Mouse (Mus musculus): ENCODE data around the gene Sfrp5. TPM values are rescaled to one million over a fixed set of nuclear protein-coding genes. Genes with fewer than 3 reads are reported as not detected.

The Sfrp5 gene
- total and polyA plus RNA-seq, 3 experiments = not detected

DNA sequence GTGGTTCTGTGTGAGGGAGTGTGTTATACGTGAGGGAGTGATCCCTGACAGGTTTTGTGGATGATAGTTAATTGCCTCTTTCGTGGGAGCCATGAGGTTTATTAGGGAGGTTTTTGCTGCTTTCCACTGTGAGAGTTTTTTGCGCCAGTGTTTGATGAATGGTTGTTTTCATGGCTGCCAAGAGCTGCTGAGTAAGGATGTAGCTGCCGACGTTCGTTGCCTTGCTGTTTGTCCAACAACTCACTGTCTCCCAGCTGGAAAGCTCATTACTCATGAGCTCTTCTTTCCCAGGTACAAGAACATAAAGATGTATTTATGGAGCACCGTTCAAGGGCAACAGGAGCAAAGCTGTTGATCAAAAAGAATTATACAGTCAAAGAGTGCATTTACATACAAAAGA lies 37.9 kb downstream of the Sfrp5 start:
- Histone ChIP-seq H3K4me2 (ENCODE audit: insufficient read depth, low read depth, poor library complexity, severe bottlenecking) (peak overlapping the region; percentile 72), H3K9ac (ENCODE audit: insufficient read depth, low read depth) (peak overlapping the region; percentile 7; the same call in 1 of the 2 replicates), H3K27me3 (replicated peaks) (peaks cover 20% of the 10 kb centered on the region), H3K27ac (ENCODE audit: insufficient read depth, low read depth) (no peak overlapping the region), H3K4me3 (replicated peaks in 1 of 3; ENCODE audit: low read depth in 2 of 3, low read length in 2 of 3, poor library complexity in 1 of 3) (peak overlapping the region in 1 of 3 experiments; percentile 7), H3K9me3 (replicated peaks; ENCODE audit: low read length) (no peaks in the 10 kb centered on the region), H3K4me1 (ENCODE audit: control insufficient read depth in 1 of 2, insufficient read depth in 2 of 2) (peaks cover 12% of the 10 kb centered on the region in 2 experiments), H3K79me2 (replicated peaks; ENCODE audit: control insufficient read depth, extremely low read depth, insufficient read depth, poor library complexity, severe bottlenecking) (no peaks in the 10 kb centered on the region), H3K36me3 (replicated peaks in 1 of 2; ENCODE audit: control insufficient read depth in 1 of 2, insufficient read depth in 1 of 2, low read length in 1 of 2) (no peaks in the 10 kb centered on the region)
- dilution Hi-C loops (cut with MboI; ENCODE audit: extremely low pct_ligation_motif_present, extremely low pct_unique_long_range_greater_than_20kb, low sequenced_read_pairs) = no loop called here
- in situ Hi-C loops (cut with MboI; ENCODE audit: low pct_ligation_motif_present, low pct_unique_long_range_greater_than_20kb, low sequenced_read_pairs) = loop anchor here (5.0 kb wide), 1 partner anchor 122 kb away; no protein-coding TSS in a partner anchor
- no peak for TF ChIP-seq HCFC1 (IDR thresholded peaks at IDR 0.05; ENCODE audit: low read depth, low read length)
- TF ChIP-seq SIN3A (IDR thresholded peaks at IDR 0.05; ENCODE audit: low read length) = no peak
- no peak for TF ChIP-seq JUND (conservative IDR thresholded peaks at IDR 0.05; ENCODE audit: low read depth, low read length)
- no peak for TF ChIP-seq BHLHE40 (IDR thresholded peaks at IDR 0.05; ENCODE audit: low read depth, low read length)
- TF ChIP-seq USF1 (IDR thresholded peaks at IDR 0.05; ENCODE audit: low read depth, low read length) = no peak
- TF ChIP-seq CHD2 (IDR thresholded peaks at IDR 0.05; ENCODE audit: low read length) = no peak
- TF ChIP-seq MEF2A (IDR thresholded peaks at IDR 0.05; ENCODE audit: borderline replicate concordance, low read depth, low read length) = no peak; the same call in 1 of the 2 replicates
- no peak for TF ChIP-seq EP300 (IDR thresholded peaks at IDR 0.05; ENCODE audit: low read length)
- TF ChIP-seq ETS1 (conservative IDR thresholded peaks at IDR 0.05; ENCODE audit: low read depth, low read length) = 0 out of 2 replicates have a peak, but pooled peaks have one; percentile 5
- peak; percentile 29; the same call in 1 of the 2 replicates for TF ChIP-seq MAFK (IDR thresholded peaks at IDR 0.05; ENCODE audit: insufficient replicate concordance, low read length)
- DNase-seq (ENCODE audit: extremely low read depth) = no peak

DNA sequence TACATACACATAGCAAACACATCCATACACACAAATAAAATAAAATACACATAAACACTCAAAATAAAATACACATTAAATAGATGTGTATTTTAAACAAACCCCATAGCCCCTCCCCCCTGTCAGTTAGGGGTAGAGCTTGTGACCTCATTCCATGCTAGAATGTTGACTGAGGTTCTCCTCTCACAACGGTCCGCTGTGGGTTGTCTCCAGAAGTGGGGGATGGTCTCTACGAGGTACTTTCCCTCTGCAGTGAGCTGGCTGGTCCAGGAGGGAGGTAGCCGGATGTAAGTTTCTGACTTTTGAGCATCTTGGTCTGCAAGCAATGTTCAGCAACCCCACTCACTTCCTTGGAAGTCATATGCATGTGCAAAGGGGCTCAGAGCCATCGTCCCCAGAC lies 38.3 kb downstream of the Sfrp5 start, which contains the start of gene Zfyve27:
Zfyve27 (plus strand) TSS at position 188 of the 400 bp plus-strand sequence.
- in situ Hi-C loops (cut with MboI; ENCODE audit: low pct_ligation_motif_present, low pct_unique_long_range_greater_than_20kb, low sequenced_read_pairs) = loop anchor here (5.0 kb wide), 1 partner anchor 121 kb away; no protein-coding TSS in a partner anchor
- TF ChIP-seq RAD21 (IDR thresholded peaks at IDR 0.05; ENCODE audit: low read depth, low read length) (no peak), BHLHE40 (IDR thresholded peaks at IDR 0.05; ENCODE audit: low read depth, low read length) (peak; percentile 3; the same call in 1 of the 2 replicates), NRF1 (IDR thresholded peaks at IDR 0.05; ENCODE audit: low read depth, low read length) (no peak), ZNF384 (IDR thresholded peaks at IDR 0.05; ENCODE audit: low read depth, low read length) (no peak), CHD1 (IDR thresholded peaks at IDR 0.05; ENCODE audit: low read depth, low read length) (no peak), EP300 (IDR thresholded peaks at IDR 0.05; ENCODE audit: low read length) (no peak), MAZ (IDR thresholded peaks at IDR 0.05; ENCODE audit: low read depth, low read length) (no peak), ELF1 (IDR thresholded peaks at IDR 0.05; ENCODE audit: low read depth, low read length) (0 out of 2 replicates have a peak, but pooled peaks have one; percentile 11), JUND (conservative IDR thresholded peaks at IDR 0.05; ENCODE audit: low read depth, low read length) (no peak), USF1 (IDR thresholded peaks at IDR 0.05; ENCODE audit: low read depth, low read length) (no peak), UBTF (IDR thresholded peaks at IDR 0.05; ENCODE audit: low read depth, low read length) (no peak), ZC3H11A (IDR thresholded peaks at IDR 0.05; ENCODE audit: low read depth, low read length) (no peak), SIN3A (IDR thresholded peaks at IDR 0.05; ENCODE audit: low read length) (no peak), ZMIZ1 (IDR thresholded peaks at IDR 0.05; ENCODE audit: low read depth, low read length) (no peak), TBP (conservative IDR thresholded peaks at IDR 0.05; ENCODE audit: low read depth, low read length) (no peak), ETS1 (conservative IDR thresholded peaks at IDR 0.05; ENCODE audit: low read depth, low read length) (0 out of 2 replicates have a peak, but pooled peaks have one; percentile 5), MAX (IDR thresholded peaks at IDR 0.05; ENCODE audit: low read length) (no peak), CTCF (conservative IDR thresholded peaks at IDR 0.05 in 1 of 2, IDR thresholded peaks at IDR 0.05 in 1 of 2; ENCODE audit: low read depth in 2 of 2, low read length in 2 of 2) (no peak), SMC3 (IDR thresholded peaks at IDR 0.05; ENCODE audit: low read depth, low read length) (no peak), RCOR1 (conservative IDR thresholded peaks at IDR 0.05; ENCODE audit: low read depth, low read length) (no peak), E2F4 (IDR thresholded peaks at IDR 0.05; ENCODE audit: insufficient replicate concordance, low read depth, low read length) (no peak), TCF12 (IDR thresholded peaks at IDR 0.05; ENCODE audit: low read depth, low read length) (no peak), USF2 (conservative IDR thresholded peaks at IDR 0.05; ENCODE audit: low read depth, low read length) (no peak), MXI1 (IDR thresholded peaks at IDR 0.05; ENCODE audit: low read depth, low read length) (no peak), GABPA (IDR thresholded peaks at IDR 0.05; ENCODE audit: insufficient replicate concordance, low read depth, low read length) (no peak), KAT2A (IDR thresholded peaks at IDR 0.05; ENCODE audit: insufficient replicate concordance, low read length) (no peak), MYC (IDR thresholded peaks at IDR 0.05; ENCODE audit: low read depth, low read length) (no peak)

More for the DNA sequence above, 38.3 kb downstream of the Sfrp5 start, which contains the start of gene Zfyve27:
- Histone ChIP-seq H3K27ac (ENCODE audit: insufficient read depth, low read depth) (no peak within 1 kb of the TSS), H3K36me3 (replicated peaks in 1 of 2; ENCODE audit: control insufficient read depth in 1 of 2, insufficient read depth in 1 of 2, low read length in 1 of 2) (no peaks in the 10 kb centered on the region), H3K79me2 (replicated peaks; ENCODE audit: control insufficient read depth, extremely low read depth, insufficient read depth, poor library complexity, severe bottlenecking) (no peaks in the 10 kb centered on the region), H3K27me3 (replicated peaks) (peaks cover 16% of the 10 kb centered on the region), H3K9me3 (replicated peaks; ENCODE audit: low read length) (no peaks in the 10 kb centered on the region), H3K4me2 (ENCODE audit: insufficient read depth, low read depth, poor library complexity, severe bottlenecking) (peak within 1 kb of the TSS; percentile 72), H3K4me3 (replicated peaks in 1 of 3; ENCODE audit: low read depth in 2 of 3, low read length in 2 of 3, poor library complexity in 1 of 3) (peak within 1 kb of the TSS in 1 of 3 experiments; percentile 7), H3K9ac (ENCODE audit: insufficient read depth, low read depth) (peak within 1 kb of the TSS; percentile 7; the same call in 1 of the 2 replicates), H3K4me1 (ENCODE audit: control insufficient read depth in 1 of 2, insufficient read depth in 2 of 2) (peaks cover 12% of the 10 kb centered on the region in 2 experiments)
- dilution Hi-C loops (cut with MboI; ENCODE audit: extremely low pct_ligation_motif_present, extremely low pct_unique_long_range_greater_than_20kb, low sequenced_read_pairs) = no loop called here
- no peak for DNase-seq (ENCODE audit: extremely low read depth)

Data from CH12.LX (cell line).